Mouse (Mus musculus): Measurements from ENCODE around the gene Agfg2. TPM values are rescaled to one million over a fixed set of nuclear protein-coding genes. Genes with fewer than 3 reads are reported as not detected.

The Agfg2 gene
- polyA plus RNA-seq, 1 experiment, result 16.5 TPM

GRCm38 (mm10) chr5:137608654-137609190 lies 75.8 kb downstream of the Agfg2 start:
- H3K4me1 ChIP-seq (ENCODE audit: control insufficient read depth, insufficient read depth, insufficient read length), result peaks cover 20% of the 10 kb centered on the region; the same call in 1 of the 2 replicates
- no peak overlapping the region for H3K4me3 ChIP-seq (ENCODE audit: extremely low read depth, insufficient read depth, insufficient read length)
- H3K36me3 ChIP-seq (ENCODE audit: control insufficient read depth, insufficient read depth, low read length), result no peaks in the 10 kb centered on the region; the same call in 1 of the 2 replicates
- no peak for DNase-seq (ENCODE audit: low read depth in 1 of 2, low spot score in 2 of 2)
- WGBS, result 73% methylated on average over 23 of the region's 23 CpGs
- H3K27ac ChIP-seq (ENCODE audit: insufficient read depth, low read length), result no peak overlapping the region; the same call in 1 of the 2 replicates
- H3K27me3 ChIP-seq (ENCODE audit: control insufficient read depth, insufficient read depth, low read length), result no peaks in the 10 kb centered on the region
- TF ChIP-seq CTCF (IDR thresholded peaks at IDR 0.05; ENCODE audit: extremely low read depth, insufficient read depth, insufficient read length, insufficient replicate concordance) (no peak), POLR2A (IDR thresholded peaks at IDR 0.05; ENCODE audit: low read depth, low read length) (no peak)

GRCm38 (mm10) chr5:137607860-137608653 lies 76.5 kb downstream of the Agfg2 start:
- WGBS, result 89% methylated on average over 26 of the region's 26 CpGs
- Histone ChIP-seq H3K27me3 (ENCODE audit: control insufficient read depth, insufficient read depth, low read length) (no peaks in the 10 kb centered on the region), H3K27ac (ENCODE audit: insufficient read depth, low read length) (no peak overlapping the region), H3K4me3 (ENCODE audit: extremely low read depth, insufficient read depth, insufficient read length) (no peak overlapping the region), H3K36me3 (ENCODE audit: control insufficient read depth, insufficient read depth, low read length) (no peaks in the 10 kb centered on the region; the same call in 1 of the 2 replicates), H3K4me1 (ENCODE audit: control insufficient read depth, insufficient read depth, insufficient read length) (peaks cover 20% of the 10 kb centered on the region; the same call in 1 of the 2 replicates)
- TF ChIP-seq CTCF (IDR thresholded peaks at IDR 0.05; ENCODE audit: extremely low read depth, insufficient read depth, insufficient read length, insufficient replicate concordance) (no peak), POLR2A (IDR thresholded peaks at IDR 0.05; ENCODE audit: low read depth, low read length) (no peak)
- DNase-seq (ENCODE audit: low read depth in 1 of 2, low spot score in 2 of 2), result no peak

- H3K4me3 ChIP-seq (ENCODE audit: extremely low read depth, insufficient read depth, insufficient read length), result peak overlapping the region; percentile 61
- H3K27me3 ChIP-seq (ENCODE audit: control insufficient read depth, insufficient read depth, low read length), result no peaks in the 10 kb centered on the region
- H3K36me3 ChIP-seq (ENCODE audit: control insufficient read depth, insufficient read depth, low read length), result no peaks in the 10 kb centered on the region
- no peak for TF ChIP-seq CTCF (IDR thresholded peaks at IDR 0.05; ENCODE audit: extremely low read depth, insufficient read depth, insufficient read length, insufficient replicate concordance)
- 0% methylated on average over 22 of the region's 22 CpGs for WGBS
- H3K4me1 ChIP-seq (ENCODE audit: control insufficient read depth, insufficient read depth, insufficient read length), result peaks cover 17% of the 10 kb centered on the region; the same call in 1 of the 2 replicates
- H3K27ac ChIP-seq (ENCODE audit: insufficient read depth, low read length), result peak overlapping the region; percentile 76
- no peak for DNase-seq (ENCODE audit: low read depth in 1 of 2, low spot score in 2 of 2)
Measured at GRCm38 (mm10) chr5:137601365-137601729, 83.2 kb downstream of the Agfg2 start.

GRCm38 (mm10) chr5:137600619-137601364 lies 83.7 kb downstream of the Agfg2 start, which contains the start of gene Mospd3:
Mospd3 (minus strand) TSS chr5:137601058.
- H3K4me1 ChIP-seq (ENCODE audit: control insufficient read depth, insufficient read depth, insufficient read length), result peaks cover 17% of the 10 kb centered on the region; the same call in 1 of the 2 replicates
- peak within 1 kb of the TSS; percentile 88 for H3K4me3 ChIP-seq (ENCODE audit: extremely low read depth, insufficient read depth, insufficient read length)
- H3K27me3 ChIP-seq (ENCODE audit: control insufficient read depth, insufficient read depth, low read length), result no peaks in the 10 kb centered on the region
- peak; percentile 97 to 99 for DNase-seq (ENCODE audit: low read depth in 1 of 2, low spot score in 2 of 2)
- peak within 1 kb of the TSS; percentile 98 for H3K27ac ChIP-seq (ENCODE audit: insufficient read depth, low read length)
- no peak for TF ChIP-seq CTCF (IDR thresholded peaks at IDR 0.05; ENCODE audit: extremely low read depth, insufficient read depth, insufficient read length, insufficient replicate concordance)
- peak; percentile 89 for TF ChIP-seq POLR2A (IDR thresholded peaks at IDR 0.05; ENCODE audit: low read depth, low read length)
- WGBS, result under 1% methylated on average over 41 of the region's 41 CpGs
- no peaks in the 10 kb centered on the region for H3K36me3 ChIP-seq (ENCODE audit: control insufficient read depth, insufficient read depth, low read length)

Other genes starting within 250 kb of the Agfg2 start
- 0.02 and 0.06 TPM in 2 replicates for gene Zan, start 207.7 kb downstream of the Agfg2 start, polyA plus RNA-seq (2012; rRNA removed)
- 26.6 and 40.1 TPM in 2 replicates for gene Pop7, start 182.2 kb downstream of the Agfg2 start, polyA plus RNA-seq (2012; rRNA removed)
- gene Gigyf1, start 166.2 kb downstream of the Agfg2 start, polyA plus RNA-seq (2012; rRNA removed), result 40.3 and 49.8 TPM in 2 replicates
- gene Epo, start 151.5 kb downstream of the Agfg2 start, polyA plus RNA-seq (2012; rRNA removed), result not detected in 2 replicates
- gene Gnb2, start 151.2 kb downstream of the Agfg2 start, polyA plus RNA-seq (2012; rRNA removed), result 762 and 932 TPM in 2 replicates
- gene Actl6b, start 131.2 kb downstream of the Agfg2 start, polyA plus RNA-seq (2012; rRNA removed), result not detected in 2 replicates
- 12.2 and 12.9 TPM in 2 replicates for gene Tfr2, start 114.9 kb downstream of the Agfg2 start, polyA plus RNA-seq (2012; rRNA removed)
- gene Mospd3, start 83.7 kb downstream of the Agfg2 start, polyA plus RNA-seq (2012; rRNA removed), result 90.3 and 131 TPM in 2 replicates
- 69.6 and 88.0 TPM in 2 replicates for gene Pcolce, start 70.9 kb downstream of the Agfg2 start, polyA plus RNA-seq (2012; rRNA removed)
- 0.25 and 0.26 TPM in 2 replicates for gene Fbxo24, start 55.7 kb downstream of the Agfg2 start, polyA plus RNA-seq (2012; rRNA removed)
- gene Lrch4, start 55.6 kb downstream of the Agfg2 start, polyA plus RNA-seq (2012; rRNA removed), result 249 and 293 TPM in 2 replicates
- 69.4 and 70.9 TPM in 2 replicates for gene Gm20605, start 55.6 kb downstream of the Agfg2 start, polyA plus RNA-seq (2012; rRNA removed)
- 328 and 407 TPM in 2 replicates for gene Sap25, start 43.4 kb downstream of the Agfg2 start, polyA plus RNA-seq (2012; rRNA removed)
- gene Irs3, start 39.0 kb downstream of the Agfg2 start, polyA plus RNA-seq (2012; rRNA removed), result 0.79 and 1.0 TPM in 2 replicates
- gene Nyap1, start 56.9 kb upstream of the Agfg2 start, polyA plus RNA-seq (2012; rRNA removed), result 1.2 and 1.9 TPM in 2 replicates
- 133 and 180 TPM in 2 replicates for gene Tsc22d4, start 61.0 kb upstream of the Agfg2 start, polyA plus RNA-seq (2012; rRNA removed)
- gene Ppp1r35, start 94.1 kb upstream of the Agfg2 start, polyA plus RNA-seq (2012; rRNA removed), result 43.9 and 55.3 TPM in 2 replicates
- gene Mepce, start 102.9 kb upstream of the Agfg2 start, polyA plus RNA-seq (2012; rRNA removed), result 36.9 and 44.4 TPM in 2 replicates
- 1.6 and 2.4 TPM in 2 replicates for gene Zcwpw1, start 103.1 kb upstream of the Agfg2 start, polyA plus RNA-seq (2012; rRNA removed)
- gene Pilra, start 151.6 kb upstream of the Agfg2 start, polyA plus RNA-seq (2012; rRNA removed), result 22.5 and 41.5 TPM in 2 replicates
- 22.8 and 40.7 TPM in 2 replicates for gene Pilrb1, start 173.4 kb upstream of the Agfg2 start, polyA plus RNA-seq (2012; rRNA removed)
- gene Pilrb2, start 187.1 kb upstream of the Agfg2 start, polyA plus RNA-seq (2012; rRNA removed), result 28.8 and 47.8 TPM in 2 replicates
- not detected in 2 replicates for gene Cyp3a13, start 236.9 kb upstream of the Agfg2 start, polyA plus RNA-seq (2012; rRNA removed)